Mouse (Mus musculus) erythroblast, embryonic 14.5 days (primary cell): ENCODE measurements around the gene Anks1.

Experiments
- GATA1 ChIP-seq: IDR thresholded peaks from 2 replicates; pipeline ENCODE4 v1.6.1; 2012; ENCODE audit warnings: low read length, inconsistent platforms, mixed read lengths
- TAL1 ChIP-seq: IDR thresholded peaks from 3 replicates; pipeline ENCODE4 v1.6.1; 2012; ENCODE audit warnings: low read length, inconsistent platforms, mixed read lengths

DNA sequence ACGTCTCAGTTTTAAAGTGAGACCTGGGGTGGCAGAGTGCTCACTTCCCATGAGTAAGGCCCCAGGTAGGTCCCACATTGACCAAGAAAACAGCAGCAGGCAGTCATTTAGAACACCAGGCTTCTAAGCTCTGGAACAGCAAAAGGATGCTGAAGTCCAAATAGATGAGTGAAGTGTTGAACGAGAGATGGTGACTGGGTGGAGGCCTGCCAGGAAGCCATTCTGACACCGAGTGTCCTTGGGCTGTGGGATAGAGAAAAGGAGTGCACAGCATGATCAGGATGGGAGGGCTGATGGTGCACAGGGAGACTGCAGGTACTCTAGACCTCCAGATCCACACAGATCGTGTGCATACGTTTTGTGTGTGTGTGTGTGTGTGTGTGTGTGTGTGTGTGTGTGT is 32.1 kb downstream of the Anks1 start:
- TF ChIP-seq GATA1 (no peak), TAL1 (no peak)
